Mouse (Mus musculus) cerebellum, adult 2 months (tissue): ENCODE results near the gene Nsf.

Source experiments
- CTCF ChIP-seq: fragments of 200-500 bp; IDR thresholded peaks from 2 replicates; pipeline ENCODE4 v1.5.1; 2011; ENCODE audit warnings: low read depth, mild to moderate bottlenecking, control low read depth, low read length, moderate library complexity, borderline replicate concordance; ENCODE audit not compliant: insufficient read depth
- POLR2A ChIP-seq: fragments of 200-500 bp; IDR thresholded peaks from 2 replicates; pipeline ENCODE4 v1.6.1; 2011; ENCODE audit warnings: low read length, control low read depth, borderline replicate concordance; ENCODE audit not compliant: insufficient read depth

DNA sequence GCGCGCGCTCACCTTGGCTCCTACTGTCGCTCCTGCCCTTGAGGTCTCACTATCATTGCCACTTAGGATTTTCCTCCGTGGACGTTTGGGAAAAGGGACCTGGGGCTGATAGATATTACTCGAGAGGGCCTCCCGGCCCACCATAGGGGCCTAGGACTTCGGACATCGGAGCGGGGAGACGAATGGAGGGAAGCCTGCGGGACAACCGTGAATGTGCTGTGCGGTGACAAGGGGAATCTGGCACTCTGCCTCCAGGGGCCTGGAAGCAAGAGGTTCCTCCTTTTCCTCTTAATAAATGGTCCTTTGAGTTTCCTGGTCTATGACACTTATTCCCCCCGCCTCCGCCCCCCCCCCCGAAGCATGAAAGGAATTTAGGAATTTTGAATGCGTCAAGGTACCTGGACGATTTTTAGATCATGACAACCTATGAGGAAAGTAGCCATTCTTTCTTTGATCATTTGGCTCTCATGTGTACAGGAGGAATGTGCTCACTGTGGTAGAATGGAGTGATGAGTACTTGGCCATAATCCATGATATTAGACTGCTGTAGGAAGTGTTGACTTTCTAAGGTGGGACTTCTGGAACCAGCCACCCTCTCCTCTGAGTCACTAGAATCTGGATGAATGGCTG, 13.4 kb upstream of the Nsf start:
- TF ChIP-seq POLR2A (no peak), CTCF (no peak)
